Mouse (Mus musculus): Measurements from ENCODE around the gene Banf2. TPM values are rescaled to one million over a fixed set of nuclear protein-coding genes. Genes with fewer than 3 reads are reported as not detected.

The Banf2 gene
- polyA plus RNA-seq, 1 experiment from 2014 or later: not detected

GRCm38 (mm10) chr2:144030791-144031190, 2.1 kb upstream of the Banf2 start:
- Histone ChIP-seq H3K4me3 (no peak overlapping the region), H3K4me2 (replicated peaks) (no peak overlapping the region), H3K9me3 (no peaks in the 10 kb centered on the region), H3K27me3 (no peaks in the 10 kb centered on the region), H3K9ac (no peak overlapping the region), H3K4me1 (no peaks in the 10 kb centered on the region), H3K27ac (no peak overlapping the region), H3K36me3 (no peaks in the 10 kb centered on the region)
- WGBS: 85% methylated on average over 7 of the region's 7 CpGs
- ATAC-seq (ENCODE audit: low FRiP score, low read depth): no peak

GRCm38 (mm10) chr2:144044726-144045125, 11.9 kb downstream of the Banf2 start:
- Histone ChIP-seq H3K36me3 (no peaks in the 10 kb centered on the region), H3K9ac (no peak overlapping the region), H3K27me3 (no peaks in the 10 kb centered on the region), H3K4me2 (replicated peaks) (no peak overlapping the region), H3K27ac (no peak overlapping the region), H3K4me1 (peaks cover 7% of the 10 kb centered on the region), H3K4me3 (no peak overlapping the region), H3K9me3 (peaks cover 17% of the 10 kb centered on the region)
- no peak for ATAC-seq (ENCODE audit: low FRiP score, low read depth)
- 84% methylated on average over 6 of the region's 6 CpGs for WGBS

- 66% methylated on average over 5 of the region's 5 CpGs for WGBS
- Histone ChIP-seq H3K36me3 (no peaks in the 10 kb centered on the region), H3K9ac (no peak overlapping the region), H3K27me3 (no peaks in the 10 kb centered on the region), H3K9me3 (peaks cover 17% of the 10 kb centered on the region), H3K4me2 (replicated peaks) (no peak overlapping the region), H3K4me3 (no peak overlapping the region), H3K4me1 (peaks cover 7% of the 10 kb centered on the region), H3K27ac (no peak overlapping the region)
- ATAC-seq (ENCODE audit: low FRiP score, low read depth): no peak
These were observed 13.1 kb downstream of the Banf2 start for GRCm38 (mm10) chr2:144045756-144046560.

GRCm38 (mm10) chr2:144046916-144047315, 14.1 kb downstream of the Banf2 start:
- H3K27ac ChIP-seq: no peak overlapping the region
- H3K9ac ChIP-seq: no peak overlapping the region
- peaks cover 7% of the 10 kb centered on the region for H3K4me1 ChIP-seq
- no peak overlapping the region for H3K4me3 ChIP-seq
- no peak for ATAC-seq (ENCODE audit: low FRiP score, low read depth)
- H3K36me3 ChIP-seq: no peaks in the 10 kb centered on the region
- H3K4me2 ChIP-seq (replicated peaks): no peak overlapping the region
- WGBS: 75% methylated on average over 11 of the region's 11 CpGs
- H3K27me3 ChIP-seq: no peaks in the 10 kb centered on the region
- H3K9me3 ChIP-seq: peaks cover 13% of the 10 kb centered on the region

DNA sequence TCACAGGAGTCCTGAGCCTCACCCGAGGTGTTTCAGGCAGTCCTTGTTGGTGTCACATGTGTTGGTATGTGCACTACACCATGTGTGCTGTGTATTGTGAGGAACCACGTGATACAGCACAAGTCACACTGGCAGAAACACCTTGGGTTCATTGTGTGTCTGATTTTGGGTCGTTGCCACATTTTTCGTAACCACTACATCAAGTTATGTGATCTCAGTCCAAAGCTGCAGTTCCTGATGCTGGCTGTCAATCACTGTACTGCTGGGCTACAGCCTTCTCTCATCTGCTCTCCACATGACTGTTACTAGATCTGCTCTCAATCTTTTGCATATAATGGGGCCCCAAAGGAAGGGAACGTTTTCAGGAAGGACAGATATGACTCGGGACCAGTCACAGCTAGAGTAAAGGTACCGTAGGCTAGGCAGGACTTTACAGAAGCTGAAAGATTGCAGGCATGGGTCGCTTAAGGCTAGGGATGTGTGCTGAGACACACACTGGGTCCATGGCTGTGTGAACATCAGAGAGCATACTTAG, 17.4 kb downstream of the Banf2 start:
- H3K36me3 ChIP-seq: no peaks in the 10 kb centered on the region
- H3K27ac ChIP-seq: no peak overlapping the region
- peaks cover 7% of the 10 kb centered on the region for H3K4me1 ChIP-seq
- H3K4me2 ChIP-seq (replicated peaks): no peak overlapping the region
- no peaks in the 10 kb centered on the region for H3K9me3 ChIP-seq
- H3K9ac ChIP-seq: no peak overlapping the region
- ATAC-seq (ENCODE audit: low FRiP score, low read depth): no peak
- no peak overlapping the region for H3K4me3 ChIP-seq
- H3K27me3 ChIP-seq: no peaks in the 10 kb centered on the region
- 72% methylated on average over 8 of the region's 8 CpGs for WGBS

GRCm38 (mm10) chr2:144050861-144051260, 18.0 kb downstream of the Banf2 start:
- Histone ChIP-seq H3K9me3 (no peaks in the 10 kb centered on the region), H3K27me3 (no peaks in the 10 kb centered on the region), H3K4me1 (peaks cover 7% of the 10 kb centered on the region), H3K9ac (no peak overlapping the region), H3K4me3 (no peak overlapping the region), H3K36me3 (no peaks in the 10 kb centered on the region), H3K4me2 (replicated peaks) (no peak overlapping the region), H3K27ac (no peak overlapping the region)
- ATAC-seq (ENCODE audit: low FRiP score, low read depth): no peak
- WGBS: 85% methylated on average over 6 of the region's 6 CpGs

- no peak for ATAC-seq (ENCODE audit: low FRiP score, low read depth)
- Histone ChIP-seq H3K27me3 (no peaks in the 10 kb centered on the region), H3K4me2 (replicated peaks) (no peak overlapping the region), H3K36me3 (no peaks in the 10 kb centered on the region), H3K4me1 (no peaks in the 10 kb centered on the region), H3K9ac (no peak overlapping the region), H3K9me3 (no peaks in the 10 kb centered on the region), H3K27ac (no peak overlapping the region), H3K4me3 (no peak overlapping the region)
- 84% methylated on average over 8 of the region's 8 CpGs for whole genome bisulfite sequencing
These were observed 19.7 kb downstream of the Banf2 start for GRCm38 (mm10) chr2:144052410-144053065.

GRCm38 (mm10) chr2:144057735-144058134, 24.9 kb downstream of the Banf2 start:
- no peak overlapping the region for H3K27ac ChIP-seq
- no peak for ATAC-seq (ENCODE audit: low FRiP score, low read depth)
- no peaks in the 10 kb centered on the region for H3K27me3 ChIP-seq
- H3K4me1 ChIP-seq: no peaks in the 10 kb centered on the region
- WGBS: 75% methylated on average over 2 of the region's 2 CpGs
- H3K4me3 ChIP-seq: no peak overlapping the region
- no peak overlapping the region for H3K4me2 ChIP-seq (replicated peaks)
- H3K9me3 ChIP-seq: no peaks in the 10 kb centered on the region
- no peaks in the 10 kb centered on the region for H3K36me3 ChIP-seq
- H3K9ac ChIP-seq: no peak overlapping the region

GRCm38 (mm10) chr2:144061701-144062100, 28.8 kb downstream of the Banf2 start:
- no peak overlapping the region for H3K27ac ChIP-seq
- H3K27me3 ChIP-seq: no peaks in the 10 kb centered on the region
- no peak overlapping the region for H3K9ac ChIP-seq
- no peaks in the 10 kb centered on the region for H3K4me1 ChIP-seq
- 64% methylated on average over 6 of the region's 6 CpGs for WGBS
- no peak overlapping the region for H3K4me2 ChIP-seq (replicated peaks)
- no peak for ATAC-seq (ENCODE audit: low FRiP score, low read depth)
- H3K4me3 ChIP-seq: no peak overlapping the region
- H3K36me3 ChIP-seq: no peaks in the 10 kb centered on the region
- H3K9me3 ChIP-seq: 0 out of 2 replicates have a peak, but pooled peaks cover 4% of the 10 kb centered on the region

- Histone ChIP-seq H3K4me3 (no peak overlapping the region), H3K4me1 (0 out of 2 replicates have a peak, but pooled peaks cover 8% of the 10 kb centered on the region), H3K36me3 (no peaks in the 10 kb centered on the region), H3K9ac (no peak overlapping the region), H3K27ac (no peak overlapping the region), H3K9me3 (0 out of 2 replicates have a peak, but pooled peaks cover 4% of the 10 kb centered on the region), H3K27me3 (no peaks in the 10 kb centered on the region), H3K4me2 (replicated peaks) (no peak overlapping the region)
- 92% methylated on average over 2 of the region's 2 CpGs for WGBS
- no peak for ATAC-seq (ENCODE audit: low FRiP score, low read depth)
These were observed 32.6 kb downstream of the Banf2 start for GRCm38 (mm10) chr2:144065499-144065898.

- H3K36me3 ChIP-seq: no peaks in the 10 kb centered on the region
- no peak for ATAC-seq (ENCODE audit: low FRiP score, low read depth)
- no peak overlapping the region for H3K27ac ChIP-seq
- H3K4me3 ChIP-seq: no peak overlapping the region
- 89% methylated on average over 4 of the region's 4 CpGs for WGBS
- H3K9ac ChIP-seq: no peak overlapping the region
- 0 out of 2 replicates have a peak, but pooled peaks cover 10% of the 10 kb centered on the region for H3K4me1 ChIP-seq
- H3K9me3 ChIP-seq: 0 out of 2 replicates have a peak, but pooled peaks cover 4% of the 10 kb centered on the region
- H3K4me2 ChIP-seq (replicated peaks): no peak overlapping the region
- H3K27me3 ChIP-seq: no peaks in the 10 kb centered on the region
These were observed 36.8 kb downstream of the Banf2 start for GRCm38 (mm10) chr2:144069663-144070062.

DNA sequence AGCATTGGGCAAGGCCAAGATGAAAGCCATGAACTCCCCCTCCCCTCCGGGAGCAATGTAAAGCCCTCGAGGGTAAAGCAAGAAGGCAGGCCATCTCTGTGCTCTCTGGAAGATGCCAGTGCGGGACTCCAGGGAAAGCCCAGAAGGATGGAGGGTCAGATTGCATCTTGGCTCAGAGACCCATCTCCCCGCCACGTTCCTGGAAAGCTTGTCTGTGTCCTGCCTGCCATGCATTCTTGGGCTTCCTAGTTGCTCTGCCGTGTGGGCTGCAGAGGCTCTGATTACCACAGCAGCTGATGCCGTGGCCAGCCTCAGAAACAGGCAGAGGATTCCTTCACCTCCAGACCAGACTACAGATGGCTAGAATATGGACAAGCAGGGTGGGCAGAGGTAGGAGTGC, 37.6 kb downstream of the Banf2 start:
- Histone ChIP-seq H3K9ac (no peak overlapping the region), H3K27me3 (no peaks in the 10 kb centered on the region), H3K36me3 (no peaks in the 10 kb centered on the region), H3K9me3 (0 out of 2 replicates have a peak, but pooled peaks cover 4% of the 10 kb centered on the region), H3K4me1 (0 out of 2 replicates have a peak, but pooled peaks cover 10% of the 10 kb centered on the region), H3K4me2 (replicated peaks) (no peak overlapping the region), H3K27ac (no peak overlapping the region), H3K4me3 (no peak overlapping the region)
- peak; percentile 60; the same call in 1 of the 2 replicates for ATAC-seq (ENCODE audit: low FRiP score, low read depth)
- 51% methylated on average over 7 of the region's 7 CpGs for WGBS
